Mouse (Mus musculus): ENCODE measurements around the gene Rps15. TPM values are rescaled to one million over a fixed set of nuclear protein-coding genes. Genes with fewer than 3 reads are reported as not detected.

The Rps15 gene
- total and polyA plus RNA-seq, 3 experiments = 748 to 1,041 (median 861) TPM

GRCm38 (mm10) chr10:80300672-80301181, 8.5 kb downstream of the Rps15 start:
- intact Hi-C loops (cut with DNase I) = no loop called here
- DNase-seq = no peak
- H3K79me2 ChIP-seq (replicated peaks; ENCODE audit: control insufficient read depth, insufficient read depth, low read length) = no peaks in the 10 kb centered on the region
- H3K27me3 ChIP-seq (ENCODE audit: control insufficient read depth, insufficient read depth, low read length) = peaks cover 3% of the 10 kb centered on the region; the same call in 1 of the 2 replicates
- H3K36me3 ChIP-seq (ENCODE audit: control insufficient read depth, insufficient read depth, low read length) = no peaks in the 10 kb centered on the region
- WGBS = 49% methylated on average over 11 of the region's 11 CpGs
- H3K4me1 ChIP-seq (ENCODE audit: control insufficient read depth, insufficient read depth, low read length) = peaks cover 5% of the 10 kb centered on the region
- H3K9ac ChIP-seq (ENCODE audit: low read depth, low read length) = no peak overlapping the region
- H3K4me3 ChIP-seq = no peak overlapping the region
- TF ChIP-seq CTCF (IDR thresholded peaks at IDR 0.05) = no peak
- no peak for TF ChIP-seq EP300 (IDR thresholded peaks at IDR 0.05; ENCODE audit: insufficient read depth, low read depth, low read length)
- no peak for TF ChIP-seq POLR2A (IDR thresholded peaks at IDR 0.05; ENCODE audit: insufficient read depth, low read depth, low read length)
- no peak overlapping the region for H3K27ac ChIP-seq

DNA sequence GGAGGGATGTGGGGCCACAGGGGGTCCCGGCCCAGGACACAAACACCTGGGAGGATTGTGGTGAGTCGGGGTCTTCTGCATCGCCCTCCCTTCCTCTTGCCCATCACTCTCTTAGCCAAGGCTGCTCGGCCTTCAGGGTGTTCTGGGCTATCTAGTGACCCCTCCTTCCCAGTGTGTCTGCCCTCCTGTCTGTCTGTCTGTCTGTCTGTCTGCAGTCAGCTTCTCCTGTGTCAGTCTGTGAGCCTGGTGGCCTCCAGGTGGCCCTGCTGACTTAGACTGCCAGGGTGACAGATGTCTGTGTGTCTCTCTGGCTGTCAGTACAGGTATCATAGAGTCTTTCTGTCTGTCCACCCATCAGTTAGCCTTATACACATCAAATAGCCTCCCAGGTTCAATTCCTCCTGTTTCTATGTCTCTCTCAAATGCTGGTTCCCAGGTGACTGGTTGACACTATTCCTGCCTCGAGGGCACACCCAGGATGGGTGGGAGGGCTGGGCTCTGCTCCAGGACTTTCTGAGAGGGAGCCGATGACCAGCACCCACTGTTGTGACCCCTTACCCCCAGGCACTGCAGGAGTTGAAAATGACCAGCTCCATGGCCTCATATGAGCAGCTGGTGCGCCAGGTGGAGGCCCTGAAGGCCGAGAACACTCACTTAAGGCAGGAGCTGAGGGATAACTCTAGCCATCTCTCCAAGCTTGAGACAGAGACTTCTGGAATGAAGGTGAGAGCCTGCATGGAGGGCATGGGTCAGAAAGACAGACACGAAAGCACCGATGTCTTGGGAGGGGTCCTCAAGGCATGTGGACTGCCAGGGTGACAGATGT, 9.2 kb downstream of the Rps15 start:
- no peak overlapping the region for H3K9ac ChIP-seq (ENCODE audit: low read depth, low read length)
- DNase-seq = no peak
- peaks cover 5% of the 10 kb centered on the region for H3K4me1 ChIP-seq (ENCODE audit: control insufficient read depth, insufficient read depth, low read length)
- WGBS = 73% methylated on average over 9 of the region's 10 CpGs
- intact Hi-C loops (cut with DNase I) = no loop called here
- peaks cover 3% of the 10 kb centered on the region; the same call in 1 of the 2 replicates for H3K27me3 ChIP-seq (ENCODE audit: control insufficient read depth, insufficient read depth, low read length)
- H3K27ac ChIP-seq = peak overlapping the region; percentile 54
- TF ChIP-seq POLR2A (IDR thresholded peaks at IDR 0.05; ENCODE audit: insufficient read depth, low read depth, low read length) = no peak
- no peak for TF ChIP-seq CTCF (IDR thresholded peaks at IDR 0.05)
- no peak for TF ChIP-seq EP300 (IDR thresholded peaks at IDR 0.05; ENCODE audit: insufficient read depth, low read depth, low read length)
- H3K36me3 ChIP-seq (ENCODE audit: control insufficient read depth, insufficient read depth, low read length) = no peaks in the 10 kb centered on the region
- H3K4me3 ChIP-seq = no peak overlapping the region
- H3K79me2 ChIP-seq (replicated peaks; ENCODE audit: control insufficient read depth, insufficient read depth, low read length) = no peaks in the 10 kb centered on the region

DNA sequence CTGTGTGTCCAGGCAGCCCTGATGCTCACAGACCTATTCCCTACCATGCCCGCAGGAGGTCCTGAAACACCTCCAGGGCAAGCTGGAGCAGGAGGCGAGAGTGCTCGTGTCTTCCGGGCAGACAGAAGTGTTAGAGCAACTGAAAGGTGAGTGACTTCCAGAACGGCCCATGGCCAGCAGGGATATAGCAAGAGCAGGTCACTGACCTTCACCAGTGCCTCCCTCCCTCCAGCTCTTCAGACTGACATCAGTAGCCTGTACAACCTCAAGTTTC, 9.8 kb downstream of the Rps15 start:
- Histone ChIP-seq H3K79me2 (replicated peaks; ENCODE audit: control insufficient read depth, insufficient read depth, low read length) (no peaks in the 10 kb centered on the region), H3K9ac (ENCODE audit: low read depth, low read length) (0 out of 2 replicates have a peak overlapping the region, but pooled peaks have one; percentile 0), H3K27me3 (ENCODE audit: control insufficient read depth, insufficient read depth, low read length) (peaks cover 3% of the 10 kb centered on the region; the same call in 1 of the 2 replicates), H3K4me1 (ENCODE audit: control insufficient read depth, insufficient read depth, low read length) (peaks cover 5% of the 10 kb centered on the region), H3K27ac (peak overlapping the region; percentile 54), H3K36me3 (ENCODE audit: control insufficient read depth, insufficient read depth, low read length) (no peaks in the 10 kb centered on the region), H3K4me3 (no peak overlapping the region)
- DNase-seq = no peak
- TF ChIP-seq EP300 (IDR thresholded peaks at IDR 0.05; ENCODE audit: insufficient read depth, low read depth, low read length) = no peak
- no peak for TF ChIP-seq POLR2A (IDR thresholded peaks at IDR 0.05; ENCODE audit: insufficient read depth, low read depth, low read length)
- TF ChIP-seq CTCF (IDR thresholded peaks at IDR 0.05) = no peak
- 49% methylated on average over 5 of the region's 5 CpGs for WGBS
- intact Hi-C loops (cut with DNase I) = no loop called here

DNA sequence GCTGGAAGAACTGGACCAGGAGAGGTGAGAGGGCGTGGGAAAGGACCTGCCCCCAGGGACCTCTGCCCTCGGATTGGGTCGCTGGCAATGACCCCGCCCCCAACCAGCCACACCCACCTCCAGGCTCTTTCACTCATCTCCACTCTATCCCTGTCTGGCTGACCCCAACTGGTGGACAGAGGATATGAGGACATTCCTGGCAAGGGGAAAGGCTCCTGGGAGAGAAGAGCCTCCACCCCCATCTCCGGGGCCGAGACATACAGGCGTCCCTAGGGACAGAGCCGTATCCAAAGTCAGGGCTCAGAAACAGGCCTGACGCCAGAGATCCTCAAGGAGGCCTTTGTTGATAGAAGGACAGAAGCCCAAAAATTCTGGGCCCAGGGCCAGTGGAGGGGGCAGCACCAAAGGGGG, 10.2 kb downstream of the Rps15 start:
- no peak overlapping the region for H3K4me3 ChIP-seq
- peaks cover 5% of the 10 kb centered on the region for H3K4me1 ChIP-seq (ENCODE audit: control insufficient read depth, insufficient read depth, low read length)
- peaks cover 3% of the 10 kb centered on the region; the same call in 1 of the 2 replicates for H3K27me3 ChIP-seq (ENCODE audit: control insufficient read depth, insufficient read depth, low read length)
- H3K36me3 ChIP-seq (ENCODE audit: control insufficient read depth, insufficient read depth, low read length) = no peaks in the 10 kb centered on the region
- DNase-seq = peak; percentile 88
- H3K27ac ChIP-seq = peak overlapping the region; percentile 54
- 24% methylated on average over 9 of the region's 9 CpGs for WGBS
- H3K79me2 ChIP-seq (replicated peaks; ENCODE audit: control insufficient read depth, insufficient read depth, low read length) = no peaks in the 10 kb centered on the region
- TF ChIP-seq CTCF (IDR thresholded peaks at IDR 0.05) = 0 out of 2 replicates have a peak, but pooled peaks have one; percentile 12
- TF ChIP-seq EP300 (IDR thresholded peaks at IDR 0.05; ENCODE audit: insufficient read depth, low read depth, low read length) = no peak
- 0 out of 2 replicates have a peak, but pooled peaks have one; percentile 18 for TF ChIP-seq POLR2A (IDR thresholded peaks at IDR 0.05; ENCODE audit: insufficient read depth, low read depth, low read length)
- no peak overlapping the region for H3K9ac ChIP-seq (ENCODE audit: low read depth, low read length)
- intact Hi-C loops (cut with DNase I) = no loop called here

DNA sequence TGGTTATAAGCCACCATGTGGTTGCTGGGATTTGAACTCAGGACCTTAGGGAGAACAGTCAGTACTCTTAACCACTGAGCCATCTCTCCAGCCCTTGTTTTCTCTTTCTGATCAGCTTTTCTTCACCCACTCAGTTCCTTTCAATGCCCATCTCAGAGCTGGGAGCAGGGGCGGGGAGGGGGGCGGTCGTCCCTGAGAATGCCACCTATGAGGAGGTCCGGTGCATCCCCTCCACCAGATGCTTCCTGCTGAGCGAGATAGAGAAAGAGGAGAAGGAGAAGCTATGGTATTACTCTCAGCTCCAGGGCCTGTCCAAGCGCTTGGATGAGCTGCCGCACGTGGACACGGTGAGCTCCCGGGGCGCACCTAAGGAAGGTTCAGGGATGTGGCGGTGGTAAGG, 12.2 kb downstream of the Rps15 start:
- 40% methylated on average over 12 of the region's 12 CpGs for WGBS
- Histone ChIP-seq H3K27me3 (ENCODE audit: control insufficient read depth, insufficient read depth, low read length) (peaks cover 3% of the 10 kb centered on the region; the same call in 1 of the 2 replicates), H3K27ac (no peak overlapping the region), H3K9ac (ENCODE audit: low read depth, low read length) (no peak overlapping the region), H3K4me3 (no peak overlapping the region), H3K36me3 (ENCODE audit: control insufficient read depth, insufficient read depth, low read length) (no peaks in the 10 kb centered on the region), H3K79me2 (replicated peaks; ENCODE audit: control insufficient read depth, insufficient read depth, low read length) (no peaks in the 10 kb centered on the region), H3K4me1 (ENCODE audit: control insufficient read depth, insufficient read depth, low read length) (peaks cover 5% of the 10 kb centered on the region)
- TF ChIP-seq CTCF (IDR thresholded peaks at IDR 0.05) = no peak
- TF ChIP-seq POLR2A (IDR thresholded peaks at IDR 0.05; ENCODE audit: insufficient read depth, low read depth, low read length) = no peak
- no peak for TF ChIP-seq EP300 (IDR thresholded peaks at IDR 0.05; ENCODE audit: insufficient read depth, low read depth, low read length)
- intact Hi-C loops (cut with DNase I) = no loop called here
- no peak for DNase-seq

- peaks cover 3% of the 10 kb centered on the region; the same call in 1 of the 2 replicates for H3K27me3 ChIP-seq (ENCODE audit: control insufficient read depth, insufficient read depth, low read length)
- intact Hi-C loops (cut with DNase I) = no loop called here
- no peaks in the 10 kb centered on the region for H3K79me2 ChIP-seq (replicated peaks; ENCODE audit: control insufficient read depth, insufficient read depth, low read length)
- H3K36me3 ChIP-seq (ENCODE audit: control insufficient read depth, insufficient read depth, low read length) = no peaks in the 10 kb centered on the region
- no peak overlapping the region for H3K9ac ChIP-seq (ENCODE audit: low read depth, low read length)
- TF ChIP-seq CTCF (IDR thresholded peaks at IDR 0.05) (no peak), EP300 (IDR thresholded peaks at IDR 0.05; ENCODE audit: insufficient read depth, low read depth, low read length) (no peak), POLR2A (IDR thresholded peaks at IDR 0.05; ENCODE audit: insufficient read depth, low read depth, low read length) (no peak)
- H3K4me3 ChIP-seq = no peak overlapping the region
- no peak for DNase-seq
- 24% methylated on average over 25 of the region's 25 CpGs for WGBS
- no peak overlapping the region for H3K27ac ChIP-seq
- peaks cover 5% of the 10 kb centered on the region for H3K4me1 ChIP-seq (ENCODE audit: control insufficient read depth, insufficient read depth, low read length)
These were observed 12.6 kb downstream of the Rps15 start for GRCm38 (mm10) chr10:80304862-80305261.
